Mouse (Mus musculus) erythroblast, embryonic 14.5 days (primary cell): Measurements from ENCODE around the gene Mthfsd. TPM values are rescaled to one million over a fixed set of nuclear protein-coding genes. Genes with fewer than 3 reads are reported as not detected.

Source experiments
- H3K27me3 ChIP-seq: 2 replicates; pipeline ENCODE4 v1.6.1; 2012; ENCODE audit warnings: inconsistent platforms; ENCODE audit not compliant: control insufficient read depth
- H3K36me3 ChIP-seq: 2 replicates; pipeline ENCODE4 v1.6.1; 2012; ENCODE audit warnings: mild to moderate bottlenecking, inconsistent platforms; ENCODE audit not compliant: control insufficient read depth
- H3K4me1 ChIP-seq: 2 replicates; pipeline ENCODE4 v1.6.1; 2012; ENCODE audit warnings: inconsistent platforms; ENCODE audit not compliant: control insufficient read depth
- H3K4me3 ChIP-seq: replicated peaks from 2 replicates; pipeline ENCODE3; 2012; ENCODE audit warnings: moderate library complexity, mild to moderate bottlenecking, inconsistent platforms
- H3K9me3 ChIP-seq: 2 replicates; pipeline ENCODE4 v1.6.1; 2012; ENCODE audit warnings: low read length, inconsistent platforms, mixed read lengths; ENCODE audit not compliant: control insufficient read depth
- GATA1 ChIP-seq: IDR thresholded peaks from 2 replicates; pipeline ENCODE4 v1.6.1; 2012; ENCODE audit warnings: low read length, inconsistent platforms, mixed read lengths
- TAL1 ChIP-seq: IDR thresholded peaks from 3 replicates; pipeline ENCODE4 v1.6.1; 2012; ENCODE audit warnings: low read length, inconsistent platforms, mixed read lengths
- polyA plus RNA-seq: library from polyadenylated mRNA; stranded (reverse); fragments of >175 nt; gene quantifications from 2 replicates; pipeline ENCODE4 v1.2.3, GENCODE M21; 2012

Mthfsd gene
- polyA plus RNA-seq, 1 experiment: 3.7 TPM

DNA sequence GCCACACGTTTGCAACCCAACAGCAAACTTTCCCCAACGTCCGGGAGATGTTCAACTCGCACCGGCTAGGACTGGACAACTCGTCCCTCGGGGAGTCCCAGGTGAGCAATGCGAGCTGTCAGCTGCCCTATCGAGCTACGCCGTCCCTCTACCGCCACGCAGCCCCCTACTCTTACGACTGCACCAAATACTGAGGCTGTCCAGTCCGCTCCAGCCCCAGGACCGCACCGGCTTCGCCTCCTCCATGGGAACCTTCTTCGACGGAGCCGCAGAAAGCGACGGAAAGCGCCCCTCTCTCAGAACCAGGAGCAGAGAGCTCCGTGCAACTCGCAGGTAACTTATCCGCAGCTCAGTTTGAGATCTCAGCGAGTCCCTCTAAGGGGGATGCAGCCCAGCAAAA, 9.7 kb upstream of the Mthfsd start:
- no peak overlapping the region for H3K4me3 ChIP-seq
- H3K4me1 ChIP-seq: peaks cover 5% of the 10 kb centered on the region
- H3K27me3 ChIP-seq: peaks cover 100% of the 10 kb centered on the region
- peaks cover 23% of the 10 kb centered on the region for H3K9me3 ChIP-seq
- no peaks in the 10 kb centered on the region for H3K36me3 ChIP-seq
- TF ChIP-seq GATA1 (no peak), TAL1 (no peak)

DNA sequence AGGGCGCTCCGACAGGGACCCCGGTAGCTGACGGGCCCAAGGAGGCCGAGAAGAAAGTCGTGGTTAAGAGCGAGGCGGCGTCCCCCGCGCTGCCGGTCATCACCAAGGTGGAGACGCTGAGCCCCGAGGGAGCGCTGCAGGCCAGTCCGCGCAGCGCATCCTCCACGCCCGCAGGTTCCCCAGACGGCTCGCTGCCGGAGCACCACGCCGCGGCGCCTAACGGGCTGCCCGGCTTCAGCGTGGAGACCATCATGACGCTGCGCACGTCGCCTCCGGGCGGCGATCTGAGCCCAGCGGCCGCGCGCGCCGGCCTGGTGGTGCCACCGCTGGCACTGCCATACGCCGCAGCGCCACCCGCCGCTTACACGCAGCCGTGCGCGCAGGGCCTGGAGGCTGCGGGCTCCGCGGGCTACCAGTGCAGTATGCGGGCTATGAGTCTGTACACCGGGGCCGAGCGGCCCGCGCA, 9.0 kb upstream of the Mthfsd start:
- H3K36me3 ChIP-seq: no peaks in the 10 kb centered on the region
- peaks cover 5% of the 10 kb centered on the region for H3K4me1 ChIP-seq
- H3K9me3 ChIP-seq: peaks cover 23% of the 10 kb centered on the region
- H3K4me3 ChIP-seq: no peak overlapping the region
- TF ChIP-seq TAL1: no peak
- TF ChIP-seq GATA1: no peak
- peaks cover 100% of the 10 kb centered on the region for H3K27me3 ChIP-seq

DNA sequence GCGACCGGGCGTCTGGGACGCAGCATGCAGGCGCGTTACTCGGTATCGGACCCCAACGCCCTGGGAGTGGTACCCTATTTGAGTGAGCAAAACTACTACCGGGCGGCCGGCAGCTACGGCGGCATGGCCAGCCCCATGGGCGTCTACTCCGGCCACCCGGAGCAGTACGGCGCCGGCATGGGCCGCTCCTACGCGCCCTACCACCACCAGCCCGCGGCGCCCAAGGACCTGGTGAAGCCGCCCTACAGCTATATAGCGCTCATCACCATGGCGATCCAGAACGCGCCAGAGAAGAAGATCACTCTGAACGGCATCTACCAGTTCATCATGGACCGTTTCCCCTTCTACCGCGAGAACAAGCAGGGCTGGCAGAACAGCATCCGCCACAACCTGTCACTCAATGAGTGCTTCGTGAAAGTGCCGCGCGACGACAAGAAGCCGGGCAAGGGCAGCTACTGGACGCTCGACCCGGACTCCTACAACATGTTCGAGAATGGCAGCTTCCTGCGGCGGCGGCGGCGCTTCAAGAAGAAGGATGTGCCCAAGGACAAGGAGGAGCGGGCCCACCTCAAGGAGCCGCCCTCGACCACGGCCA, 8.5 kb upstream of the Mthfsd start:
- peaks cover 98% of the 10 kb centered on the region for H3K27me3 ChIP-seq
- no peaks in the 10 kb centered on the region for H3K36me3 ChIP-seq
- peaks cover 23% of the 10 kb centered on the region for H3K9me3 ChIP-seq
- no peak overlapping the region for H3K4me3 ChIP-seq
- peaks cover 5% of the 10 kb centered on the region for H3K4me1 ChIP-seq
- TF ChIP-seq GATA1: no peak
- TF ChIP-seq TAL1: no peak

- peak within 1 kb of the TSS; percentile 18 for H3K4me3 ChIP-seq
- TF ChIP-seq GATA1: no peak
- no peak for TF ChIP-seq TAL1
- peaks cover 98% of the 10 kb centered on the region for H3K27me3 ChIP-seq
Measured at GRCm38 (mm10) chr8:121115948-121116347, 7.8 kb upstream of the Mthfsd start, which contains the start of gene Foxc2. Gene Foxc2, plus strand, starts transcription at chr8:121116171.

DNA sequence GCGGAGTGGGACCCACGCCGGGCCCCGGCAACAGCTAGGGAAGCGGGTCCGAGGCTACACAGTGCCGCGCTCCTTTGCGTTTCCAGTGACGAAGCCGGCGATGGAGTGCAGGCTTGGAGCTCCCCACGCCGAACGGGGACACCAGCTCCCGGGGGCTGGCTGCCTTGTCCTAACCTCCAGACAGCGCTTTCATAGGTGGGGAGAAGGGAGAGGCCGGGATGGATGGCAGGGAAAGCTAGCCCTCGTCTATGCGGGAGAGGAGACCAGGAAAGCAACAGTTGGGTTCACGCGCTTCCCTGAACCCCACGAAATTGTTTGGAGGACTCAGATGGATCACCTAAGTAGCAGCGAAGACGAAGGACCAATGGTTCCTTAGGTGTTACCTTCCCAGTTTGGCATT, 6.9 kb upstream of the Mthfsd start:
- H3K4me3 ChIP-seq: no peak overlapping the region
- H3K9me3 ChIP-seq: peaks cover 23% of the 10 kb centered on the region
- H3K4me1 ChIP-seq: peaks cover 5% of the 10 kb centered on the region
- no peak for TF ChIP-seq TAL1
- TF ChIP-seq GATA1: no peak
- no peaks in the 10 kb centered on the region for H3K36me3 ChIP-seq
- peaks cover 95% of the 10 kb centered on the region for H3K27me3 ChIP-seq

More at GRCm38 (mm10) chr8:121115948-121116347, 7.8 kb upstream of the Mthfsd start, which contains the start of gene Foxc2:
- peaks cover 5% of the 10 kb centered on the region for H3K4me1 ChIP-seq
- H3K9me3 ChIP-seq: peaks cover 23% of the 10 kb centered on the region
- no peaks in the 10 kb centered on the region for H3K36me3 ChIP-seq

GRCm38 (mm10) chr8:121113261-121113660, 5.1 kb upstream of the Mthfsd start:
- H3K4me3 ChIP-seq: no peak overlapping the region
- TF ChIP-seq TAL1: no peak
- H3K27me3 ChIP-seq: peaks cover 76% of the 10 kb centered on the region
- peaks cover 23% of the 10 kb centered on the region for H3K9me3 ChIP-seq
- H3K4me1 ChIP-seq: peaks cover 16% of the 10 kb centered on the region
- no peaks in the 10 kb centered on the region for H3K36me3 ChIP-seq

GRCm38 (mm10) chr8:121111145-121111907, 3.1 kb upstream of the Mthfsd start:
- peaks cover 57% of the 10 kb centered on the region for H3K27me3 ChIP-seq
- H3K4me3 ChIP-seq: no peak overlapping the region
- peaks cover 8% of the 10 kb centered on the region; the same call in 1 of the 2 replicates for H3K9me3 ChIP-seq
- peaks cover 5% of the 10 kb centered on the region for H3K36me3 ChIP-seq
- H3K4me1 ChIP-seq: peaks cover 33% of the 10 kb centered on the region
- TF ChIP-seq TAL1 (no peak), GATA1 (no peak)

- Histone ChIP-seq H3K9me3 (no peaks in the 10 kb centered on the region), H3K36me3 (peaks cover 28% of the 10 kb centered on the region), H3K4me1 (peaks cover 32% of the 10 kb centered on the region), H3K4me3 (peak overlapping the region; percentile 66), H3K27me3 (peaks cover 30% of the 10 kb centered on the region)
- no peak for TF ChIP-seq TAL1
- TF ChIP-seq GATA1: no peak
Measured at GRCm38 (mm10) chr8:121108657-121109056, 465 bp upstream of the Mthfsd start.

DNA sequence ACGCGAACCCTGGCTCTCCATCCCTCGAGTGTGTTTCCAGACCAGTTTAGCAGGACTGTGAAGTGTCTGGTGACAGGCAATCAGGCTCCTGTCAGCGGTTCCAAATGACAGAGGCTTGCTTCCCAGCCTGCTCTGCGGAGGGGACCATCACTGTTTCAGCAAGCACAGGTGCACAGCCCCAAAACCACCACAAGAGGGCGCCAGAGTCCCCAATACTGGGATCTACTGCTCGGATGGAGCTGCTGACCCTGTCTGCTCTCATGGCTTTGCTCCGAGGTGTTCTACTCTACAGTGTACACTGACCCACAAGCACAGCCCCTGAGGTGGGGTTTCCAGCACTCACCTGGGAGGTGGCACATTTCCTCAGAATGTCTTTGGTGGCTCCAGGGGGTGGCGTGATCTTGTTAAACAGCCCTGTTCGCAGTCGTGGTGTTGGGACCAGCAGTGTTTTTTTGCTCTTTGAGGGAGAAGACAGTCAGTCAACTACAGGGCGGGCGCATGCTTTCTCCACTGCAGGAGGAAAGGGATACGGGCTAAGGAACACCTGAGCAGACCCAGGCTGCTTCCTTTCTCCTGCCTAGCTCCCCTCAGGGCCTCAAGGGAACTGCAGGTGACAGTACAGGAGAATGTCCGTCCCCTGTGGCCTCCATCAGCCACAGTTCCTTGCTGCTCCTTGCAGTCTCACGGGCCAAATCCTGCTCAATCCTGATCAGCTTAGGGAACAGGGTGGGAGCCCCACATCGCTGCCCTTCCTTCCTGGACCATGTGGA, 4.0 kb downstream of the Mthfsd start:
- peaks cover 30% of the 10 kb centered on the region for H3K4me1 ChIP-seq
- no peak overlapping the region for H3K4me3 ChIP-seq
- TF ChIP-seq GATA1 (no peak), TAL1 (no peak)
- H3K27me3 ChIP-seq: no peaks in the 10 kb centered on the region
- H3K9me3 ChIP-seq: no peaks in the 10 kb centered on the region
- peaks cover 72% of the 10 kb centered on the region for H3K36me3 ChIP-seq
